ENCODE assay signal across 9 mouse cellular contexts in the genomic region with DNA sequence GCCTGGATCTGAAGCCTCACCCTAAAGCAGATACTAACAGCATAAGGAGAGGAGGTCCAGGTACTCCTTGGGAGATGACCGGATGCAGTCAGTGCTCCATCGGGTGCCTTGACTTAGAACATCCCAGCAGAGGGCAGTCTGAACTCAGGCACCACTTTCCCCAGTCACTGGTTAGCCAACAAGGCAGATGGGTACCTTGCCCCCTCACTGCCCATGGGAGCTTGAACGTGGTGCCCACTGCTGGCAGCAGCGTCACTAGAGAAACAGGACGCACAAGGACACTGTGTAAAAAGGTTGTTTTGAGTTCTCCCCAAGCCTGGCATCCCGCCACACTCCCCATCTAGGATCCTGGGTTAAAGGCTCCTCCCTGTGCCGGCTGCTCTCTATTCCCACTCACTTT. TPM values are rescaled to one million over a fixed set of nuclear protein-coding genes. Genes with fewer than 3 reads are reported as not detected.
A peak's percentile ranks its signal among the peaks of the same experiment; 100 is the strongest.
DNase-seq lines count a peak whose midpoint lies in the region; ATAC-seq and TF ChIP-seq lines count a peak whose summit lies in the region.
"Had no signal": no experiment of that assay in that cellular context is flagged by ENCODE, and none has a peak within 500 bp of the region (broad histone marks: within the 10 kb centered on the region; RNA-seq: fewer than 3 reads in every experiment).

No protein-coding gene starts in this region.

- no peaks in the 10 kb centered on the region for H3K9me3 ChIP-seq in forebrain, embryonic 10.5 days
- H3K9me3 ChIP-seq in forebrain, embryonic 12.5 days, result no peaks in the 10 kb centered on the region
- no peaks in the 10 kb centered on the region for H3K9me3 ChIP-seq in heart, postnatal 0 days (replicated peaks; ENCODE audit: control insufficient read depth, low read length)
- H3K9me3 ChIP-seq: limb, embryonic 13.5 days had no signal

- peak; percentile 20 for DNase-seq in forebrain, embryonic 10.5 days (ENCODE audit: extremely low spot score, low spot score)
- DNase-seq in adrenal gland, postnatal 14 days, result peak; percentile 68
- peak; percentile 58 for DNase-seq in heart, postnatal 0 days (ENCODE audit: low spot score)
- peak; percentile 38 for DNase-seq in layer of hippocampus, adult 9-11 months
- peak; percentile 61 for DNase-seq in lung, postnatal 25 days (ENCODE audit: low spot score)
- peak; percentile 40 to 56 for DNase-seq in spleen, adult 2 months (ENCODE audit: low read depth in 1 of 2, low spot score in 2 of 2)

- TF ChIP-seq POLR2A in spleen, adult 2 months (IDR thresholded peaks at IDR 0.05; ENCODE audit: low read depth, low read length), result no peak

- no peaks in the 10 kb centered on the region for H3K36me3 ChIP-seq in forebrain, embryonic 10.5 days (replicated peaks)
- no peaks in the 10 kb centered on the region for H3K36me3 ChIP-seq in forebrain, embryonic 12.5 days (replicated peaks)
- H3K36me3 ChIP-seq in heart, postnatal 0 days (replicated peaks; ENCODE audit: control insufficient read depth, insufficient read depth, low read length), result no peaks in the 10 kb centered on the region
- H3K36me3 ChIP-seq in spleen, adult 2 months (ENCODE audit: control insufficient read depth, insufficient read depth, low read length), result no peaks in the 10 kb centered on the region
- H3K36me3 ChIP-seq: limb, embryonic 13.5 days had no signal

- H3K4me1 ChIP-seq in forebrain, embryonic 10.5 days, result peaks cover 11% of the 10 kb centered on the region
- no peaks in the 10 kb centered on the region for H3K4me1 ChIP-seq in forebrain, embryonic 12.5 days
- no peaks in the 10 kb centered on the region for H3K4me1 ChIP-seq in heart, postnatal 0 days (ENCODE audit: control insufficient read depth, insufficient read depth)
- peaks cover 12% of the 10 kb centered on the region; the same call in 1 of the 2 replicates for H3K4me1 ChIP-seq in spleen, adult 2 months (ENCODE audit: control insufficient read depth, insufficient read depth, insufficient read length)

- 40% methylated on average over 7 of the region's 7 CpGs for WGBS in forebrain, embryonic 10.5 days
- WGBS in forebrain, embryonic 12.5 days, result 46% methylated on average over 7 of the region's 7 CpGs
- 26% methylated on average over 7 of the region's 7 CpGs for WGBS in heart, postnatal 0 days
- WGBS in spleen, adult 2 months, result 41% methylated on average over 7 of the region's 7 CpGs

- peak; percentile 79 for TF ChIP-seq CTCF in heart, postnatal 0 days (IDR thresholded peaks at IDR 0.05; ENCODE audit: low read depth)
- peak; percentile 78; the same call in 1 of the 2 replicates for TF ChIP-seq CTCF in spleen, adult 2 months (IDR thresholded peaks at IDR 0.05; ENCODE audit: extremely low read depth, insufficient read depth, insufficient read length, insufficient replicate concordance)

- no peak for ATAC-seq in forebrain, embryonic 12.5 days (ENCODE audit: low FRiP score)
- peak; percentile 80 for ATAC-seq in erythroid progenitor cell, adult 5-6 weeks (replicated peaks; ENCODE audit: low FRiP score, poor library complexity, severe bottlenecking)
- ATAC-seq in heart, postnatal 0 days (ENCODE audit: insufficient read depth, low read depth), result peak; percentile 71

- H3K9ac ChIP-seq in forebrain, embryonic 12.5 days, result no peak overlapping the region
- H3K9ac ChIP-seq in heart, postnatal 0 days (replicated peaks; ENCODE audit: low read depth, low read length), result no peak overlapping the region
- H3K9ac ChIP-seq: limb, embryonic 13.5 days had no signal

- no peak overlapping the region for H3K27ac ChIP-seq in forebrain, embryonic 10.5 days
- H3K27ac ChIP-seq in forebrain, embryonic 12.5 days, result no peak overlapping the region
- no peak overlapping the region; the same call in 1 of the 2 replicates for H3K27ac ChIP-seq in heart, postnatal 0 days (ENCODE audit: low read depth)
- H3K27ac ChIP-seq in spleen, adult 2 months (ENCODE audit: insufficient read depth, low read length), result no peak overlapping the region
- H3K27ac ChIP-seq: limb, embryonic 13.5 days had no signal

- H3K27me3 ChIP-seq in forebrain, embryonic 10.5 days (ENCODE audit: poor library complexity, severe bottlenecking), result no peaks in the 10 kb centered on the region
- H3K27me3 ChIP-seq in forebrain, embryonic 12.5 days, result no peaks in the 10 kb centered on the region
- no peaks in the 10 kb centered on the region for H3K27me3 ChIP-seq in heart, postnatal 0 days (ENCODE audit: control insufficient read depth, insufficient read depth, low read length)
- no peaks in the 10 kb centered on the region for H3K27me3 ChIP-seq in spleen, adult 2 months (ENCODE audit: control insufficient read depth, insufficient read depth, low read length)
- H3K27me3 ChIP-seq: limb, embryonic 13.5 days had no signal

- no peak overlapping the region for H3K4me2 ChIP-seq in forebrain, embryonic 12.5 days
- 0 out of 2 replicates have a peak overlapping the region, but pooled peaks have one; percentile 19 for H3K4me2 ChIP-seq in heart, postnatal 0 days (ENCODE audit: low read depth, low read length)
- H3K4me2 ChIP-seq: limb, embryonic 13.5 days had no signal

- TF ChIP-seq EP300 in heart, postnatal 0 days (IDR thresholded peaks at IDR 0.05; ENCODE audit: low read depth), result no peak

- H3K4me3 ChIP-seq in forebrain, embryonic 10.5 days, result no peak overlapping the region
- no peak overlapping the region for H3K4me3 ChIP-seq in forebrain, embryonic 12.5 days (replicated peaks)
- H3K4me3 ChIP-seq in heart, postnatal 0 days (ENCODE audit: low read depth, low read length), result no peak overlapping the region
- no peak overlapping the region for H3K4me3 ChIP-seq in spleen, adult 2 months (ENCODE audit: extremely low read depth, insufficient read depth, insufficient read length)
- H3K4me3 ChIP-seq: limb, embryonic 13.5 days had no signal

RNA-seq across cellular contexts. Expression of gene Slc20a1, which starts 24.1 kb away (rescaled TPM):
- polyA plus RNA-seq in forebrain, embryonic 10.5 days (2016; fragmentation: Nextera tagmentation; extraction: Ambion mirVana), result 57.2 and 57.9 TPM in 2 replicates
- 61.6 and 63.1 TPM in 2 replicates for polyA plus RNA-seq in forebrain, embryonic 12.5 days (2016; fragmentation: Nextera tagmentation; extraction: Ambion mirVana)
- 19.1 and 24.3 TPM in 2 replicates for total RNA-seq in adrenal gland, postnatal 14 days (2021)
- total RNA-seq in erythroid progenitor cell, adult 5-6 weeks (2015; ENCODE audit: low replicate concordance), result 242 and 248 TPM in 2 replicates
- total RNA-seq in erythroid progenitor cell, adult 5-6 weeks (2017; ENCODE audit: low replicate concordance), result 739 and 881 TPM in 2 replicates
- total RNA-seq in heart, postnatal 0 days (2014; rRNA removed; ENCODE audit: low replicate concordance), result 37.1 and 46.8 TPM in 2 replicates
- 7.0 and 8.7 TPM in 2 replicates for polyA plus RNA-seq in heart, postnatal 0 days (2015; fragmentation: Nextera tagmentation; extraction: Ambion mirVana)
- polyA plus RNA-seq in spleen, adult 2 months (2012; rRNA removed), result 29.9 and 34.8 TPM in 2 replicates

RNA-seq across cellular contexts. Expression of gene Chchd5, which starts 45.0 kb away (rescaled TPM):
- 24.1 and 25.2 TPM in 2 replicates for polyA plus RNA-seq in forebrain, embryonic 10.5 days (2016; fragmentation: Nextera tagmentation; extraction: Ambion mirVana)
- 21.8 and 23.3 TPM in 2 replicates for polyA plus RNA-seq in forebrain, embryonic 12.5 days (2016; fragmentation: Nextera tagmentation; extraction: Ambion mirVana)
- 19.7 and 20.3 TPM in 2 replicates for total RNA-seq in adrenal gland, postnatal 14 days (2021)
- 11.3 and 15.9 TPM in 2 replicates for total RNA-seq in erythroid progenitor cell, adult 5-6 weeks (2015; ENCODE audit: low replicate concordance)
- total RNA-seq in erythroid progenitor cell, adult 5-6 weeks (2017; ENCODE audit: low replicate concordance), result 7.0 and 8.7 TPM in 2 replicates
- 9.9 and 19.4 TPM in 2 replicates for total RNA-seq in heart, postnatal 0 days (2014; rRNA removed; ENCODE audit: low replicate concordance)
- polyA plus RNA-seq in heart, postnatal 0 days (2015; fragmentation: Nextera tagmentation; extraction: Ambion mirVana), result 17.6 and 19.9 TPM in 2 replicates
- 17.8 and 20.4 TPM in 2 replicates for polyA plus RNA-seq in spleen, adult 2 months (2012; rRNA removed)
